Mouse (Mus musculus) MEL (cell line): ENCODE measurements around the gene Ppm1d. TPM values are rescaled to one million over a fixed set of nuclear protein-coding genes. Genes with fewer than 3 reads are reported as not detected.
A peak's percentile ranks its signal among the peaks of the same experiment; 100 is the strongest.

ENCODE experiments used
- DNase-seq: peaks from one replicate; pipeline ENCODE4 v3.0.0; 2011; ENCODE audit warnings: low read depth, low spot score
- H3K27ac ChIP-seq: 2 replicates; pipeline ENCODE4 v1.5.1; 2012; ENCODE audit warnings: low read depth, mild to moderate bottlenecking, control low read depth, low read length, moderate library complexity; ENCODE audit not compliant: control insufficient read depth
- H3K27me3 ChIP-seq, 2 experiments: fragments of 150-350 bp in 1 of 2; sonication (generic) in 1 of 2; 2 replicates each; pipeline ENCODE4 v1.6.1; 2012; ENCODE audit warnings: low read length in 2 of 2, mild to moderate bottlenecking in 2 of 2, improper control_type of control experiment in 1 of 2, moderate library complexity in 1 of 2; ENCODE audit not compliant: insufficient read depth in 2 of 2, control insufficient read depth in 1 of 2
- H3K36me3 ChIP-seq, 2 experiments: 2 replicates each; pipeline ENCODE4 v1.6.1; 2012 to 2014; ENCODE audit warnings: low read length in 2 of 2, improper control_type of control experiment in 1 of 2, inconsistent platforms in 1 of 2, mild to moderate bottlenecking in 1 of 2; ENCODE audit not compliant: insufficient read depth in 2 of 2, control insufficient read depth in 1 of 2
- H3K4me1 ChIP-seq, 2 experiments: fragments of 150-350 bp in 1 of 2; sonication (generic) in 1 of 2; 2 replicates each; pipeline ENCODE4 v1.6.1; 2012; ENCODE audit warnings: low read length in 2 of 2, improper control_type of control experiment in 1 of 2, mild to moderate bottlenecking in 1 of 2; ENCODE audit not compliant: insufficient read depth in 2 of 2, control insufficient read depth in 1 of 2
- H3K4me3 ChIP-seq, 2 experiments: fragments of 150-350 bp in 1 of 2; sonication (generic) in 1 of 2; 2 replicates each; pipeline ENCODE4 v1.5.1; 2012; ENCODE audit warnings: low read depth in 2 of 2, low read length in 2 of 2, mild to moderate bottlenecking in 2 of 2, moderate library complexity in 2 of 2, control low read depth in 1 of 2, improper control_type of control experiment in 1 of 2; ENCODE audit not compliant: control insufficient read depth in 1 of 2, insufficient read depth in 1 of 2
- H3K79me2 ChIP-seq: 2 replicates; pipeline ENCODE4 v1.6.1; 2012; ENCODE audit warnings: mild to moderate bottlenecking, low read length, moderate library complexity; ENCODE audit not compliant: control insufficient read depth, poor library complexity, insufficient read depth
- H3K9ac ChIP-seq: 2 replicates; pipeline ENCODE4 v1.6.1; 2012; ENCODE audit warnings: low read depth, mild to moderate bottlenecking, control low read depth, low read length, moderate library complexity; ENCODE audit not compliant: control insufficient read depth, poor library complexity, severe bottlenecking
- H3K9me3 ChIP-seq: fragments of 150-350 bp; sonication (generic); replicated peaks from 2 replicates; pipeline ENCODE4 v1.6.1; 2012; ENCODE audit warnings: mild to moderate bottlenecking, low read length, improper control_type of control experiment, moderate library complexity; ENCODE audit not compliant: insufficient read depth
- BHLHE40 ChIP-seq: IDR thresholded peaks from 2 replicates; pipeline ENCODE4 v1.6.1; 2012; ENCODE audit warnings: low read depth, mild to moderate bottlenecking, inconsistent platforms, low read length, improper control_type of control experiment, borderline replicate concordance
- CTCF ChIP-seq, 3 experiments: IDR thresholded peaks in 2 of 3; conservative IDR thresholded peaks in 1 of 3; 2 replicates each; pipeline ENCODE4 v1.5.1; 2011 to 2012; ENCODE audit warnings: low read length in 3 of 3, low read depth in 2 of 3, mild to moderate bottlenecking in 2 of 3, improper control_type of control experiment in 1 of 3, inconsistent platforms in 1 of 3, mixed read lengths in 1 of 3, moderate library complexity in 1 of 3; ENCODE audit not compliant: control insufficient read depth in 1 of 3, insufficient read depth in 1 of 3, poor library complexity in 1 of 3, severe bottlenecking in 1 of 3
- EP300 ChIP-seq, 2 experiments: IDR thresholded peaks; 2 replicates each; pipeline ENCODE4 v1.6.1; 2011; ENCODE audit warnings: improper control_type of control experiment in 2 of 2, low read length in 2 of 2, low read depth in 1 of 2, mild to moderate bottlenecking in 1 of 2
- ETS1 ChIP-seq: IDR thresholded peaks from 2 replicates; pipeline ENCODE4 v1.6.1; 2012; ENCODE audit warnings: low read depth, mild to moderate bottlenecking, inconsistent platforms, low read length, improper control_type of control experiment, moderate library complexity
- GABPA ChIP-seq: IDR thresholded peaks from 2 replicates; pipeline ENCODE4 v1.6.1; 2012; ENCODE audit warnings: low read depth, mild to moderate bottlenecking, inconsistent platforms, low read length, improper control_type of control experiment, moderate library complexity
- GATA1 ChIP-seq: IDR thresholded peaks from 2 replicates; pipeline ENCODE4 v1.6.1; 2011; ENCODE audit warnings: low read depth, low read length, improper control_type of control experiment
- JUND ChIP-seq: IDR thresholded peaks from 2 replicates; pipeline ENCODE4 v1.6.1; 2011; ENCODE audit warnings: low read depth, mild to moderate bottlenecking, improper control_type of control experiment, low read length
- KAT2A ChIP-seq: conservative IDR thresholded peaks from 2 replicates; pipeline ENCODE4 v1.6.1; 2012; ENCODE audit warnings: low read depth, low read length, improper control_type of control experiment, inconsistent platforms
- MAFK ChIP-seq: IDR thresholded peaks from 2 replicates; pipeline ENCODE4 v1.6.1; 2011; ENCODE audit warnings: low read depth, mild to moderate bottlenecking, low read length, improper control_type of control experiment, borderline replicate concordance
- MAX ChIP-seq: IDR thresholded peaks from 2 replicates; pipeline ENCODE4 v1.6.1; 2011; ENCODE audit warnings: low read length, improper control_type of control experiment
- MAZ ChIP-seq: IDR thresholded peaks from 2 replicates; pipeline ENCODE4 v1.6.1; 2012; ENCODE audit warnings: low read depth, mild to moderate bottlenecking, inconsistent platforms, low read length, improper control_type of control experiment
- MEF2A ChIP-seq: IDR thresholded peaks from 2 replicates; pipeline ENCODE4 v1.6.1; 2014; ENCODE audit warnings: low read depth, mild to moderate bottlenecking, inconsistent platforms, low read length, improper control_type of control experiment; ENCODE audit not compliant: poor library complexity, insufficient replicate concordance, severe bottlenecking; ENCODE audit errors: extremely low read depth
- MXI1 ChIP-seq: IDR thresholded peaks from 2 replicates; pipeline ENCODE4 v1.6.1; 2011; ENCODE audit warnings: mild to moderate bottlenecking, low read depth, low read length, improper control_type of control experiment
- MYC ChIP-seq: IDR thresholded peaks from 2 replicates; pipeline ENCODE4 v1.6.1; 2011; ENCODE audit warnings: low read depth, mild to moderate bottlenecking, low read length, improper control_type of control experiment, moderate library complexity
- NRF1 ChIP-seq: IDR thresholded peaks from 2 replicates; pipeline ENCODE4 v1.6.1; 2014; ENCODE audit warnings: low read depth, mild to moderate bottlenecking, inconsistent platforms, low read length, improper control_type of control experiment, moderate library complexity; ENCODE audit not compliant: poor library complexity, insufficient read depth, severe bottlenecking
- SIN3A ChIP-seq: IDR thresholded peaks from 2 replicates; pipeline ENCODE4 v1.6.1; 2012; ENCODE audit warnings: low read length, improper control_type of control experiment, inconsistent platforms
- TAL1 ChIP-seq: IDR thresholded peaks from 2 replicates; pipeline ENCODE4 v1.6.1; 2012; ENCODE audit warnings: mild to moderate bottlenecking, inconsistent platforms, low read length, moderate library complexity, mixed read lengths
- TCF12 ChIP-seq: IDR thresholded peaks from 2 replicates; pipeline ENCODE4 v1.6.1; 2014; ENCODE audit warnings: low read depth, mild to moderate bottlenecking, inconsistent platforms, low read length, improper control_type of control experiment, moderate library complexity
- UBTF ChIP-seq: IDR thresholded peaks from 2 replicates; pipeline ENCODE4 v1.6.1; 2012; ENCODE audit warnings: low read depth, mild to moderate bottlenecking, inconsistent platforms, low read length, improper control_type of control experiment, moderate library complexity, borderline replicate concordance; ENCODE audit not compliant: insufficient read depth
- USF2 ChIP-seq, 2 experiments: IDR thresholded peaks; 2 replicates each; pipeline ENCODE4 v1.6.1; 2011 to 2012; ENCODE audit warnings: improper control_type of control experiment in 2 of 2, low read length in 2 of 2, borderline replicate concordance in 1 of 2, inconsistent platforms in 1 of 2, low read depth in 1 of 2, mild to moderate bottlenecking in 1 of 2; ENCODE audit not compliant: insufficient read depth in 1 of 2
- ZMIZ1 ChIP-seq: IDR thresholded peaks from 2 replicates; pipeline ENCODE4 v1.6.1; 2012; ENCODE audit warnings: low read depth, mild to moderate bottlenecking, inconsistent platforms, low read length, improper control_type of control experiment, moderate library complexity
- polyA plus RNA-seq, 2 experiments: library from polyadenylated mRNA; stranded (reverse) in 1 of 2; unstranded in 1 of 2; fragments of >175 nt in 1 of 2; fragments of >200 nt in 1 of 2; gene quantifications; 2 replicates each; pipeline versions ENCODE4 v1.2.1 to v1.2.4; 2012; ENCODE audit warnings: low replicate concordance in 2 of 2, low read depth in 1 of 2; ENCODE audit not compliant: insufficient read length in 2 of 2, insufficient read depth in 1 of 2, missing spikeins in 1 of 2
- total RNA-seq: library from RNA; depleted of rRNA; stranded (reverse); fragments of 300-350 nt; gene quantifications from 2 replicates; pipeline ENCODE4 v1.2.3, GENCODE M21; 2012

The Ppm1d gene
- total and polyA plus RNA-seq, 3 experiments = 13.3 to 15.5 TPM; not detected in 1

DNA sequence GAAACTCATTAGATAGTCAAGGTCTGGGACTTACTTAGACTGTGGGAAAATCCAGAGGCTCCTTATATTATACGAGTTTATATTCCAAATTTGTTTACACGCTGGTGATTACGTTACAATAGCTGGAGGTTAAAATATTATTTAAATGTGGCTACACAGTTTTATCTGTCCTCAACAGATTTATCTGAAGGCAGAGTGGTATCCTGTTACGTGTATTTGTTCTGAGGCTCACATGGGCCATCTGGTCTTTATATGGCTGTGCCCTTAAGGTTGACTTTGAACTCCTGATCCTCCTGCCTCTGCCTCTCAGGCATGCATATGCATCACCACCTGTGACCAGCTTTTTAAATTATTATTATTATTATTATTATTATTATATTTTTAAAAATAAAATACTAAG, 42.8 kb downstream of the Ppm1d start:
- DNase-seq = peak; percentile 67
- Histone ChIP-seq H3K4me3 (peak overlapping the region; percentile 86 to 93), H3K27me3 (no peaks in the 10 kb centered on the region), H3K4me1 (no peaks in the 10 kb centered on the region), H3K9me3 (no peaks in the 10 kb centered on the region), H3K9ac (peak overlapping the region; percentile 83), H3K27ac (no peak overlapping the region), H3K36me3 (peaks cover 0 to 13% of the 10 kb centered on the region in 2 experiments; a peak in 2 of 4 replicates), H3K79me2 (peaks cover 2% of the 10 kb centered on the region; the same call in 1 of the 2 replicates)
- TF ChIP-seq MAX (no peak), NRF1 (no peak), KAT2A (no peak), MAZ (0 out of 2 replicates have a peak, but pooled peaks have one; percentile 8), SIN3A (peak; percentile 34; the same call in 1 of the 2 replicates), GATA1 (peak; percentile 79), EP300 (IDR thresholded peaks at IDR 0.05; ENCODE audit: low read depth in 1 of 2, low read length in 2 of 2) (peak; percentile 32 to 45; a peak in 1 of 4 replicates), TAL1 (peak; percentile 64), MXI1 (no peak), CTCF (IDR thresholded peaks at IDR 0.05 in 2 of 3, conservative IDR thresholded peaks at IDR 0.05 in 1 of 3; ENCODE audit: control insufficient read depth in 1 of 3, insufficient read depth in 1 of 3, low read depth in 2 of 3, low read length in 3 of 3, poor library complexity in 1 of 3, severe bottlenecking in 1 of 3) (no peak), TCF12 (peak; percentile 44), ZMIZ1 (no peak), MYC (no peak)

- Histone ChIP-seq H3K27ac (no peak overlapping the region), H3K9ac (no peak overlapping the region), H3K36me3 (peaks cover 0 to 2% of the 10 kb centered on the region in 2 experiments; a peak in 2 of 4 replicates), H3K9me3 (no peaks in the 10 kb centered on the region), H3K79me2 (no peaks in the 10 kb centered on the region), H3K4me1 (no peaks in the 10 kb centered on the region), H3K4me3 (no peak overlapping the region)
- no peak for DNase-seq
- TF ChIP-seq MAFK = no peak
- no peak for TF ChIP-seq MXI1
- no peak for TF ChIP-seq MEF2A
- TF ChIP-seq UBTF = no peak
- no peak for TF ChIP-seq ZMIZ1
- no peak for TF ChIP-seq JUND
- TF ChIP-seq USF2 (IDR thresholded peaks at IDR 0.05; ENCODE audit: borderline replicate concordance in 1 of 2, insufficient read depth in 1 of 2, low read depth in 1 of 2, low read length in 2 of 2) = no peak
- TF ChIP-seq ETS1 = no peak
- no peak for TF ChIP-seq BHLHE40
- no peak for TF ChIP-seq GABPA
- TF ChIP-seq, all 39 proteins: peak for 0
- no peaks in the 10 kb centered on the region for H3K27me3 ChIP-seq
These were observed 48.6 kb downstream of the Ppm1d start for GRCm38 (mm10) chr11:85359641-85360040.
